33 mouse cellular contexts compared by ENCODE assay signal in genomic region chr5:130480290-130480689, GRCm38 (mm10).
"Had no signal": no experiment of that assay in that cellular context is flagged by ENCODE, and none has a peak within 500 bp of the region (broad histone marks: within the 10 kb centered on the region; RNA-seq: fewer than 3 reads in every experiment).

No protein-coding gene starts in this region.

- H3K36me3 ChIP-seq: limb, embryonic 10.5 days; limb, embryonic 12.5 days; limb, embryonic 13.5 days; limb, embryonic 15.5 days; liver, embryonic 12.5 days; liver, embryonic 13.5 days; liver, embryonic 15.5 days; lung, embryonic 15.5 days; midbrain, embryonic 10.5 days; midbrain, embryonic 12.5 days; midbrain, embryonic 13.5 days; midbrain, embryonic 15.5 days; neural tube, embryonic 12.5 days; neural tube, embryonic 13.5 days had no signal

- DNase-seq: left cerebral cortex, postnatal 4 days; liver; liver, embryonic 13.5 days; liver, postnatal 0 days; lung, adult 18-20 months; lung, adult 2 months; lung, embryonic 14.5 days; lung, postnatal 10 days; lung, postnatal 14 days; lung, postnatal 36 days; lung, postnatal 4 days; midbrain, embryonic 14.5 days had no signal

- H3K4me2 ChIP-seq: limb, embryonic 12.5 days; limb, embryonic 13.5 days; limb, embryonic 15.5 days; liver, embryonic 11.5 days; liver, embryonic 12.5 days; liver, embryonic 13.5 days; liver, embryonic 15.5 days; lung, embryonic 14.5 days; lung, embryonic 15.5 days; midbrain, embryonic 11.5 days; midbrain, embryonic 12.5 days; midbrain, embryonic 13.5 days; midbrain, embryonic 15.5 days; neural tube, embryonic 12.5 days; neural tube, embryonic 13.5 days had no signal

- ATAC-seq: liver, embryonic 12.5 days; liver, postnatal 0 days; lung, postnatal 0 days; midbrain, embryonic 13.5 days; midbrain, embryonic 15.5 days; midbrain, embryonic 16.5 days had no signal

- H3K27me3 ChIP-seq: limb, embryonic 12.5 days; limb, embryonic 13.5 days; limb, embryonic 15.5 days; liver, embryonic 12.5 days; liver, embryonic 13.5 days; liver, embryonic 15.5 days; lung, embryonic 15.5 days; megakaryocyte, embryonic 14.5 days; midbrain, embryonic 12.5 days; midbrain, embryonic 13.5 days; midbrain, embryonic 15.5 days; neural tube, embryonic 12.5 days; neural tube, embryonic 13.5 days had no signal

- H3K9me3 ChIP-seq: limb, embryonic 10.5 days; limb, embryonic 12.5 days; limb, embryonic 13.5 days; limb, embryonic 15.5 days; liver, embryonic 13.5 days; liver, embryonic 15.5 days; lung, embryonic 15.5 days; midbrain, embryonic 10.5 days; midbrain, embryonic 12.5 days; midbrain, embryonic 13.5 days; midbrain, embryonic 15.5 days; neural tube, embryonic 12.5 days; neural tube, embryonic 13.5 days had no signal

- H3K4me1 ChIP-seq: limb, embryonic 10.5 days; limb, embryonic 12.5 days; limb, embryonic 13.5 days; limb, embryonic 15.5 days; liver, embryonic 12.5 days; liver, embryonic 13.5 days; liver, embryonic 15.5 days; lung, embryonic 15.5 days; megakaryocyte, embryonic 14.5 days; midbrain, embryonic 10.5 days; midbrain, embryonic 12.5 days; midbrain, embryonic 13.5 days; midbrain, embryonic 15.5 days; neural tube, embryonic 12.5 days; neural tube, embryonic 13.5 days had no signal

- H3K27ac ChIP-seq: limb, embryonic 10.5 days; limb, embryonic 12.5 days; limb, embryonic 13.5 days; limb, embryonic 15.5 days; liver, embryonic 12.5 days; liver, embryonic 13.5 days; liver, embryonic 14.5 days; liver, embryonic 15.5 days; lung, embryonic 15.5 days; macrophage; midbrain, embryonic 10.5 days; midbrain, embryonic 12.5 days; midbrain, embryonic 13.5 days; midbrain, embryonic 15.5 days; neural tube, embryonic 12.5 days; neural tube, embryonic 13.5 days had no signal

- H3K4me3 ChIP-seq: limb, embryonic 10.5 days; limb, embryonic 12.5 days; limb, embryonic 13.5 days; limb, embryonic 15.5 days; liver, embryonic 12.5 days; liver, embryonic 13.5 days; liver, embryonic 15.5 days; lung, embryonic 15.5 days; megakaryocyte, embryonic 14.5 days; midbrain, embryonic 10.5 days; midbrain, embryonic 12.5 days; midbrain, embryonic 13.5 days; midbrain, embryonic 15.5 days; myocyte; neural tube, embryonic 12.5 days; neural tube, embryonic 13.5 days had no signal

- H3K9ac ChIP-seq: limb, embryonic 12.5 days; limb, embryonic 13.5 days; limb, embryonic 15.5 days; liver, embryonic 12.5 days; liver, embryonic 13.5 days; liver, embryonic 14.5 days; liver, embryonic 15.5 days; liver, postnatal 0 days; lung, embryonic 14.5 days; lung, embryonic 15.5 days; midbrain, embryonic 12.5 days; midbrain, embryonic 13.5 days; midbrain, embryonic 15.5 days; neural tube, embryonic 12.5 days; neural tube, embryonic 13.5 days had no signal
